Mouse (Mus musculus): ENCODE measurements around the gene Ctsa. TPM values are rescaled to one million over a fixed set of nuclear protein-coding genes. Genes with fewer than 3 reads are reported as not detected.
"Not testable (repeated sequence)": the region's sequence is repeated elsewhere in the genome, so short reads cannot be mapped to it uniquely, and the experiment has no call there.

The Ctsa gene
- total RNA-seq, 2 experiments from 2014 or later: 75.0 to 82.3 TPM

DNA sequence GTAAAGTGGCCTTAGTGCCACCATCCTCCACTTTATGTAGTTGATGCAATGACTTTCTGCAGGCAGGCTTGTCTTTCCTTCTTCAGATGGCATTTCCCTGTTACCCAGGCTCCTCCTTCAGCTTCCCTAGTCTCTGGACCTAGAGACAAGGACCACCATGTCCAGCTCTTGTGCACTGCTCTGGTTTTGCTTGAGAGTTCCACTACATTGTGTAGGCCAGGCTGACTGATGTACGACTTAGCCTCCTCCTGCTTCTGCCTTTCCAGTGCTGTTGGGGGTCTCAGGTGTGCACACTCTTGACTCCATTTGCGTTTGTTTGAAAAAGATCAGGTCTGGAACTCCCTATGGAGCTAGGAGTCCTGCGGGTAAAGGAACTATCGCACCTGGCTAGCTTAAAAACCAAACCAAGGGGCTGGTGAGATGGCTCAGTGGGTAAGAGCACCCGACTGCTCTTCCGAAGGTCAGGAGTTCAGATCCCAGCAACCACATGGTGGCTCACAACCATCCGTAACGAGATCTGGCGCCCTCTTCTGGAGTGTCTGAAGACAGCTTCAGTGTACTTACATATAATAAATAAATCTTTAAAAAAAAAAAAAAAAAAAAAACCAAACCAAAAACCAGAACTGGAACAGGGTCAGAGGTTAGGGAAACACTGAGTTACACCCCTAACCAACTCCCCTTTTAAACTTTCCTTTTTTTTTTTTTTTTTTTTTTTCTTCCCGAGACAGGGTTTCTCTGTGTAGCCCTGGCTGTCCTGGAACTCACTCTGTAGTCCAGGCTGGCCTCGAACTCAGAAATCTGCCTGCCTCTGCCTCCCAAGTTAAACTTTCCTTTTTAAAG lies 44.9 kb downstream of the Ctsa start:
- not testable (repeated sequence) for DNase-seq (ENCODE audit: low spot score in 2 of 2)

DNA sequence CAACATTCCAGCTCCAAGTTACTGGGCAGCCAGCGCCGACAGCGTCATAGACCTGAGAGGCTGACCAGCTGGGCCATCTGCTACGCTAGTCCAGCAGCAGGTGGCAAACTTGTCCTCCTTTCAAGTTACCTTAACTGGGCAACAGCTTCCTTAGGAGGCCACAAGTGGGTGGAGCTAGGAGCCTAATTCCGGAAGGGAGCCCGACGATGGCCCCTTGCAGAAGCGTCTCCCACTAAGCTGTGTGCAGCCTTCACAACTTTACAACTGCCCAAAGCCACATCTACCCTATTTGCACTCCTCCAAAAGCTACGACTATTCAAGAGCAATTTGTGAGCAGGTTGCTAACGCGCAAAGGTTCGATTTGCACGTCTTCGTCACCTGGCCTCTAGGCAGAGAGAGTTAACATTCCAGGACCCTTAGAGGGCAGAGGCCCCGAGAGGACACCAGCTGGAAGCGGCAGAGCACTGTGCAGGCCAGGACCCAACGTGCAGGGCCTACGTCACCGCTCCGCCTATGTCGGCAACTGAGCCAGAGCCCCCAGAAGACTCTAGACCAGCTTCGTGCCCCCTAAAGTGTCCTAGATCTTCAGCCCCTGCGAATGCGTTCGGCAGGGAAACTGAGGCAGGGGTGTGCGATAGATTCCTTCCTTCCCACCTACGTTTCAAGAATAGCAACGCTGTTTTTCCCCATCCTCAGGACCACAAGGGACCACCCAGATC lies 46.0 kb downstream of the Ctsa start:
- DNase-seq (ENCODE audit: low spot score in 2 of 2): peak in 1 of 2 experiments; percentile 46

DNA sequence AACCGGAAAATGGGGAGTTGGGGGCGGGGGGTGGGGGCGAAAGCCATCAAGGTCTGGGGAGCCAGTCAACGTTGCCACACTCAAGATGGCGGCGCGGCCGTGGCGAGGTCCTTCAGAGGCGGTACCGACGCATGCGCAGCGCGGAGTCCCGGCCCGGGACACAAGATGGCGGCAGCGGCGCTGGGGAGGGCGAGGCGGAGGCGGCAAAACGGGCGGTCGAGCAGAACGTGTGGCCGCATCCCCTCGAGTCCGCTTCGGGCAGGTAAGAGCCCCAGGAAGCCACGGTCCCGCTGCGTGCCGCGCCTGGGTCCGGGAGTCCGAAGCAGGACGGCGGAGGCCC lies 46.5 kb downstream of the Ctsa start, which contains the start of gene Pcif1:
Pcif1 (plus strand) TSS at position 77 of the 340 bp plus-strand sequence.
- peak; percentile 94 for DNase-seq (ENCODE audit: low spot score in 2 of 2)

DNA sequence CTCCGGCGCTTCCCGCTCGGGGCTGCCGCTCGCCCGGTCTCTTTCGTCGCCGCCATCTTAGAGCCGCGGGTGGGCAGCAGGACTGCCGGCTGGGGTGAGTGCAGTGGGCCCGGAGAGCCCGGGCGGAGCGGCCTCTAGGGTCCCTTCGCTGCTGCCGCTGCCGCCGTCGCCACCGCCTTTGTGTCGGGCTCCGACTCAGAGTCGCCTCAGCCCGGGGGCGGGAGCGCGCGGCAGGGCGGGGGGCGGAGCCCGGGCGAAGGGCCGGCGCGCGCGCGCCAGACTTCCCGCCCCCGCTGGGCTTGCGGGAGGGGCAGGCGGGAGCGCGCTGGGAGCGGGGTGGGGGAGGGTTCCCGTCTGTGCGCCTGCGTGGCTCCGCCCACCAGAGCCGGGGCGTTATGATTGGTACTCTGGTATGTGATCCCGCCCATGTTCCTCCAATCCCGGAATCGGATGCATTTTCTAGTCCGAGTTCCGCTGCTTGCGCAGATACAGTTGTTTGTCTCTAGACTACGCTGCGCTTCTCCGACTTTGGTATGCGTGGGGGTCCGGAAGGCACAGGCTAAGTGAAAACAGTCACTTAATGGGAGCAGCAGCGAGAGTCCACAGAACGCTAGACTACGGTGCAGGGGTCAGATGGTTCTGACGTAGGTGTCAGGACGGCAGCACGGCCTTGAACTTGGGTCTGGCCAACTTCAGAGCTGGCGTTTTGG lies 47.0 kb downstream of the Ctsa start:
- DNase-seq (ENCODE audit: low spot score in 2 of 2): peak; percentile 93 to 95

DNA sequence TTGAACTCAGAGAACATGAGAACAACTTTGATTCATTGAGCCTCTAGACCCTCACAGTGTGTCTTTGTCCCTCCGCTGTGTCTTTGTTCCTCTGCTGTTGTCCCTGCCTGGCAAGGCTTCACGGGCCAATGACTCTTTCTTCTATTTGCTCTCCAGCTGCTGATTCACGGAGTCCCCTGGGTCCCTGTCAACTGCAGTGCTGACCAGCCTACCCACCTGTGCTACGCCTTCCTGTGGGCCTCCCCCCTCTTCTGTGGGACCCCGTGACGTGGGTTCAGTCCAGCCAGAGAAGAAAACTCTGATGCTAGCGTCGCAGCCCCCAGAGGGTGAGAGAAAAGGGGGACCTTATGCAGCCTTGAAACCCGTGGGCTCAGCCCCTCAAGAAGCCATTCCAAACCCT lies 49.9 kb downstream of the Ctsa start:
- DNase-seq (ENCODE audit: low spot score in 2 of 2): no peak

DNA sequence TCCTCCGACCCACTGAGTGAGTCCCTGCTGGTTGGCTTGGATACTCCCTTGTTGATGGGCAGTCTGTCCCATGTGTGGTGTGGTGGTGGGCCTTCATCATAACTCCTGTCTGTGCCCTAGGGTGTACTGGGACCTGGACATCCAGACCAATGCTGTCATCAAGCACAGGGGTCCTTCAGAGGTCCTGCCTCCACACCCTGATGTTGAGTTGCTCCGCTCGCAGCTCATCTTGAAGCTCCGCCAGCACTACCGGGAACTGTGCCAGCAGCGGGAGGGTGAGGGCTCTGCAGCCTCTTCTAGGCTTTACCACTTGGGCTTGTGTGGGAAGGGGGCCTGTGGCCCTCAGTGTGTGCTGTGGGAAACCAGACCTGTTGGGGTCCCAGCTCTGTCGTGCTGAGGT lies 53.1 kb downstream of the Ctsa start:
- DNase-seq (ENCODE audit: low spot score in 2 of 2): peak; percentile 75 to 77

DNA sequence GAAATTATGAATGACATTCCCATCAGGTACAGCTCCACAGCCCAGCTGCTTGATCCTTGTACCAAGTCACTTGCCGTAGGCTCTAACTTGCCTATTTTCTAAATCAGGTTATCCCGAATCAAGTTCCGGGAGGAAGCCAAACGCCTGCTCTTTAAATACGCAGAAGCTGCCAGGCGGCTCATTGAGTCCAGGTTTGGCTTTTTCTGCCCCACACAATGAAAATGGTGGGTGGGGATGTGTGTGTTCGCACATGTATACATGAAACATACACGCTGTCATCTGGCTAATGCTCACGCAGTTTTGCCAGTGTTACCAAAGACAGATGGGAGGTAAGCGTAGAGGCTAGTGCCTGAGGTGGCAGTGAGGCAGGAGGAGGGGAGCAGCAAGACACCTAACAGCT lies 53.9 kb downstream of the Ctsa start:
- no peak for DNase-seq (ENCODE audit: low spot score in 2 of 2)

DNA sequence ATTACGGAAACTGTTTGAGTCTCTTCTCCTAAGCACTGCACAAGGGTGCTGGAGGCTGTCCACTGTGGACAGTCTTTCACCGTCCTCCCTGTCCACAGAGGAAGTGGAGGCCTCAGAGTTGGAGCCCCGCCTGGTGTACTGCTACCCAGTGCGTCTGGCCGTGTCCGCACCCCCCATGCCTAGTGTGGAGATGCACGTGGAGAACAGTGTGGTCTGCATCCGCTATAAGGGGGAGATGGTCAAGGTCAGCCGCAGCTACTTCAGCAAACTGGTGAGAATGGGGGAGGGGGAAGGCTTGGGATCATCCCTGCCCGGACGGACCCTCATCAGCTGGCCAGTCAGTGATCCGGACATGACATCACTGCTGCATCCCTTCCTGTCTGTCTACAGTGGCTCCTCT lies 56.3 kb downstream of the Ctsa start:
- DNase-seq (ENCODE audit: low spot score in 2 of 2): no peak

DNA sequence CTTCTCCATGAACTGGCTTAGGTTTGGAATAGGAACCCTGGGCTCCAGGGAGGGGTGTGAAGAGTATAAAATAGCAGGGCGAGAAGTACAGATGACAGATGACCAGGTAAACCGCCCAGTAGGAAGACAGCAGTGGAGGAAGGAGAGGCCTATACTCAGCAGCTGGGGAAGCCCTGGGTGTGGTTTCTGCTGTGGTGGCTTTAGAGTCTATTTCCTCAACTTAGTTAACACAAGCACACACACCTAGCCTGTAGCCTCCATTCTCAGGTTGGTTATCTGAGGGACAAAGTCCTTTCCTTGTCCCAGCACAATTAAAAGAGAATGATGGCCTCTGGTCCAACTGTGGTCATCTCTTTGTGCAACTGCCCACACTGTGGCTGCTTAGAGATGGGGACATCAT lies 57.3 kb downstream of the Ctsa start:
- DNase-seq (ENCODE audit: low spot score in 2 of 2): no peak

Other genes starting within 250 kb of the Ctsa start
- not detected for gene Wfdc6a, start 247.4 kb upstream of the Ctsa start, total RNA-seq (2021)
- not detected for gene Eppin, start 239.3 kb upstream of the Ctsa start, total RNA-seq (2021)
- gene Wfdc6b, start 219.4 kb upstream of the Ctsa start, total RNA-seq (2021): not detected
- gene Wfdc8, start 219.2 kb upstream of the Ctsa start, total RNA-seq (2021): not detected
- not detected for gene Wfdc16, start 194.1 kb upstream of the Ctsa start, total RNA-seq (2021)
- gene Wfdc10, start 176.8 kb upstream of the Ctsa start, total RNA-seq (2021): not detected
- not detected for gene Wfdc9, start 176.3 kb upstream of the Ctsa start, total RNA-seq (2021)
- not detected for gene Wfdc11, start 158.8 kb upstream of the Ctsa start, total RNA-seq (2021)
- not detected for gene Wfdc13, start 147.8 kb upstream of the Ctsa start, total RNA-seq (2021)
- gene Spint4, start 134.4 kb upstream of the Ctsa start, total RNA-seq (2021): not detected
- gene Spint5, start 117.6 kb upstream of the Ctsa start, total RNA-seq (2021): not detected
- gene Wfdc3, start 86.9 kb upstream of the Ctsa start, total RNA-seq (2021): not detected
- 10 to 100 TPM; 40.8 to 40.9 TPM for gene Dnttip1, start 86.9 kb upstream of the Ctsa start, total RNA-seq (2021)
- gene Ube2c, start 63.0 kb upstream of the Ctsa start, total RNA-seq (2021): 10 to 100 TPM; 26.8 to 34.0 TPM
- gene Tnnc2, start 52.9 kb upstream of the Ctsa start, total RNA-seq (2021): over 10,000 TPM; 10,138 to 10,688 TPM
- gene Snx21, start 47.0 kb upstream of the Ctsa start, total RNA-seq (2021): 10 to 100 TPM; 23.4 to 24.6 TPM
- 10 to 100 TPM; 12.8 to 14.0 TPM for gene Acot8, start 28.0 kb upstream of the Ctsa start, total RNA-seq (2021)
- gene Zswim3, start 27.8 kb upstream of the Ctsa start, total RNA-seq (2021): 1 to 10 TPM; 1.5 to 1.6 TPM
- 1 to 10 TPM; 4.7 to 5.9 TPM for gene Zswim1, start 10.2 kb upstream of the Ctsa start, total RNA-seq (2021)
- 1 to 10 TPM; 1.2 to 1.9 TPM for gene Spata25, start 4.3 kb upstream of the Ctsa start, total RNA-seq (2021)
- 10 to 100 TPM; 38.5 to 41.9 TPM for gene Neurl2, start 583 bp downstream of the Ctsa start, total RNA-seq (2021)
- gene Pltp, start 24.8 kb downstream of the Ctsa start, total RNA-seq (2021): 10 to 100 TPM in 1 of 2 experiments, 1 to 10 TPM in 1; 9.5 to 15.5 TPM
- gene Pcif1, start 46.4 kb downstream of the Ctsa start, total RNA-seq (2021): 10 to 100 TPM; 42.1 to 43.3 TPM
- 10 to 100 TPM; 11.7 to 14.3 TPM for gene Zfp335, start 78.9 kb downstream of the Ctsa start, total RNA-seq (2021)
- 1 to 10 TPM in 1 of 2 experiments, under 1 TPM in 1; 0.93 to 1.1 TPM for gene Mmp9, start 107.9 kb downstream of the Ctsa start, total RNA-seq (2021)
- gene Slc12a5, start 127.9 kb downstream of the Ctsa start, total RNA-seq (2021): under 1 TPM; 0.54 to 0.93 TPM
- 10 to 100 TPM; 31.4 to 34.4 TPM for gene Ncoa5, start 202.0 kb downstream of the Ctsa start, total RNA-seq (2021)
- 1 to 10 TPM; 1.8 to 2.3 TPM for gene Cd40, start 222.8 kb downstream of the Ctsa start, total RNA-seq (2021)